Mouse (Mus musculus) CD4-positive, CD25-positive, alpha-beta regulatory T cell, adult 4 months (primary cell): ENCODE results near the gene Mettl27. TPM values are rescaled to one million over a fixed set of nuclear protein-coding genes. Genes with fewer than 3 reads are reported as not detected.
"Not testable (repeated sequence)": the region's sequence is repeated elsewhere in the genome, so short reads cannot be mapped to it uniquely, and the experiment has no call there.

Experiments
- ATAC-seq: one replicate; pipeline ENCODE4 v1.8.0; 2017
- polyA plus RNA-seq, 2 experiments: library from polyadenylated mRNA; unstranded; fragments of 100-300 nt; shearing (Covaris generic); gene quantifications; one replicate each; pipeline ENCODE4 v1.2.1; 2017

Mettl27 gene
- polyA plus RNA-seq, 2 experiments from 2014 or later: 11.4 to 16.7 TPM

- ATAC-seq: no peak
These were observed 11.1 kb upstream of the Mettl27 start for GRCm38 (mm10) chr5:134921106-134921505.

- ATAC-seq: no peak
These were observed 9.0 kb upstream of the Mettl27 start for GRCm38 (mm10) chr5:134923141-134923540.

GRCm38 (mm10) chr5:134926726-134927125 is 5.4 kb upstream of the Mettl27 start:
- no peak for ATAC-seq

- ATAC-seq: no peak
These were observed 2.2 kb upstream of the Mettl27 start for GRCm38 (mm10) chr5:134929988-134930387.

GRCm38 (mm10) chr5:134932903-134933276 is 722 bp downstream of the Mettl27 start:
- peak; percentile 23 for ATAC-seq

GRCm38 (mm10) chr5:134933281-134933680 is 1.1 kb downstream of the Mettl27 start:
- peak; percentile 76 for ATAC-seq

- ATAC-seq: not testable (repeated sequence)
These were observed 1.5 kb downstream of the Mettl27 start for GRCm38 (mm10) chr5:134933686-134934085.

- no peak for ATAC-seq
These were observed 2.5 kb downstream of the Mettl27 start for GRCm38 (mm10) chr5:134934666-134935065.

- no peak for ATAC-seq
These were observed 3.9 kb downstream of the Mettl27 start for GRCm38 (mm10) chr5:134936051-134936450.

- ATAC-seq: no peak
These were observed 4.5 kb downstream of the Mettl27 start for GRCm38 (mm10) chr5:134936626-134937185.

GRCm38 (mm10) chr5:134939069-134939468 is 6.9 kb downstream of the Mettl27 start:
- peak; percentile 97 for ATAC-seq

GRCm38 (mm10) chr5:134939554-134939953 is 7.4 kb downstream of the Mettl27 start:
- not testable (repeated sequence) for ATAC-seq

GRCm38 (mm10) chr5:134941472-134942209 is 9.5 kb downstream of the Mettl27 start:
- peak; percentile 36 for ATAC-seq

GRCm38 (mm10) chr5:134942740-134943139 is 10.6 kb downstream of the Mettl27 start:
- no peak for ATAC-seq

GRCm38 (mm10) chr5:134944179-134944578 is 12.0 kb downstream of the Mettl27 start:
- no peak for ATAC-seq

GRCm38 (mm10) chr5:134945266-134945959 is 13.2 kb downstream of the Mettl27 start:
- ATAC-seq: no peak

GRCm38 (mm10) chr5:134946063-134946856 is 14.1 kb downstream of the Mettl27 start:
- ATAC-seq: no peak

GRCm38 (mm10) chr5:134946857-134947255 is 14.7 kb downstream of the Mettl27 start, which contains the start of gene Cldn4:
Cldn4 (minus strand) TSS chr5:134946934.
- no peak for ATAC-seq

- ATAC-seq: no peak
These were observed 15.4 kb downstream of the Mettl27 start for GRCm38 (mm10) chr5:134947420-134948084.

GRCm38 (mm10) chr5:134948085-134948439 is 15.9 kb downstream of the Mettl27 start:
- no peak for ATAC-seq

- ATAC-seq: no peak
These were observed 19.1 kb downstream of the Mettl27 start for GRCm38 (mm10) chr5:134951053-134951884.
